Mouse (Mus musculus) central nervous system, embryonic 14 days (tissue): Measurements from ENCODE around the gene 1810037I17Rik. TPM values are rescaled to one million over a fixed set of nuclear protein-coding genes. Genes with fewer than 3 reads are reported as not detected.

Source experiments
- polyA plus RNA-seq: library from polyadenylated mRNA; depleted of rRNA; stranded (reverse); fragments of >200 nt; gene quantifications from 2 replicates; pipeline ENCODE4 v1.2.3, GENCODE M21; 2012; rRNA removed

The 1810037I17Rik gene
- 55.9 and 59.0 TPM in 2 replicates for polyA plus RNA-seq

GRCm38 (mm10) chr3:122924009-122924914, at the start of gene 1810037I17Rik:
Gene 1810037I17Rik, plus strand, starts transcription at chr3:122924203.

GRCm38 (mm10) chr3:122894772-122895171, 29.2 kb upstream of the 1810037I17Rik start, which contains the start of gene Fabp2:
Gene Fabp2, plus strand, starts transcription at chr3:122895072.

GRCm38 (mm10) chr3:122919260-122919659, 4.7 kb upstream of the 1810037I17Rik start, which contains the start of gene Gm10959:
Gene Gm10959, minus strand, starts transcription at chr3:122919360.

Other genes starting within 250 kb of the 1810037I17Rik start
- gene Pde5a, start 195.3 kb upstream of the 1810037I17Rik start, polyA plus RNA-seq: 5.3 and 5.6 TPM in 2 replicates
- 0.10 TPM in 1 of 2 replicates, not detected in the other for gene Fabp2, start 29.1 kb upstream of the 1810037I17Rik start, polyA plus RNA-seq
- gene Gm10959, start 4.8 kb upstream of the 1810037I17Rik start, polyA plus RNA-seq: not detected in 2 replicates
- 3.7 and 4.3 TPM in 2 replicates for gene Usp53, start 60.3 kb downstream of the 1810037I17Rik start, polyA plus RNA-seq
- 0.04 and 4.6 TPM in 2 replicates for gene Myoz2, start 110.8 kb downstream of the 1810037I17Rik start, polyA plus RNA-seq